Mouse (Mus musculus) liver, adult 2 months (tissue): ENCODE data around the gene Trmt61a.

Experiments used
- CTCF ChIP-seq: fragments of 200-500 bp; IDR thresholded peaks from 2 replicates; pipeline ENCODE4 v1.5.1; 2011; ENCODE audit warnings: low read depth, low read length, control low read depth
- POLR2A ChIP-seq: fragments of 200-500 bp; IDR thresholded peaks from 2 replicates; pipeline ENCODE4 v1.6.1; 2011; ENCODE audit warnings: low read length, control low read depth; ENCODE audit not compliant: insufficient read depth; ENCODE audit errors: extremely low read depth

DNA sequence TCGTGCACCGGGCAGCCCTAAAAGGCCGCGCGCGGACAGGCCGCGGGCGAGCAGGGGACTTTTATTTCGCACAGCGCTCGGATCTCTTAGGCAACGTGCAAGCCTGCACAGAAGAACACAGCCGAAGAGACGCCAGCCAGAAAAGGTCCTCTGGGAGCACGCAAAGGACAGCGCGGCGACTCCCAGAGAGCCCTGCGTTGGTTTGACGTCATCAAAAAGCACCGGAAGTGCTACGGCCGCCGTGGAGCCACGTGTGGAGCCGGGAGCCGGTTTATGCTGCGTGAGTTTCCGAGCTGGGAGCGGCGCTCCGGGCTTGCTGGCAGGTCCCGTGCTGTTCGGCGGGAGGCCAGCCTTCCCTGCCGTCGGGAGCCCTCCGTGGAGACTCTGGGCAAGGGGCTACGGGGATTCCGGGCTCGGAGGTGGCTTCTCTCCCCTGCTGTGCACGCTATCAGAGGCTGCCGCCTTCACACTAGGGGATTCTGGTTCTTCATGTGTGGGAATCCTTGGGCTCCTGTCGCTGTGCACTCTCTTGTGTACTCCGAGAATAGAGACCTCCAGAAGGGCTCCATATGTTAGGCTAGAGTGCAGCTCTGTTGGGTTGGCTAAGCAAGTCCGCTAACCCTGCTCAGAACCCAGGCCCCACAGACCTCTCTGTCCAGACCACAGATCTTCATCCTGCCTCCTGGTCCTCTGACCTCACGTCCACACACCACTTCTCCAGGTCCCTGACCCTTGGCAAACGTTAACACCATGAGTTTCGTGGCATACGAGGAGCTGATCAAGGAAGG is at the start of gene Trmt61a:
- TF ChIP-seq CTCF: no peak
- TF ChIP-seq POLR2A: peak; percentile 73; the same call in 1 of the 2 replicates
